Mouse (Mus musculus) cerebellum, adult 11 months (tissue): ENCODE results near the gene Scd2.
A peak's percentile ranks its signal among the peaks of the same experiment; 100 is the strongest.
"Not testable (repeated sequence)": the region's sequence is repeated elsewhere in the genome, so short reads cannot be mapped to it uniquely, and the experiment has no call there.

Source experiments
- DNase-seq: peaks from one replicate; pipeline ENCODE4 v3.0.0; 2022

Scd2 gene

DNA sequence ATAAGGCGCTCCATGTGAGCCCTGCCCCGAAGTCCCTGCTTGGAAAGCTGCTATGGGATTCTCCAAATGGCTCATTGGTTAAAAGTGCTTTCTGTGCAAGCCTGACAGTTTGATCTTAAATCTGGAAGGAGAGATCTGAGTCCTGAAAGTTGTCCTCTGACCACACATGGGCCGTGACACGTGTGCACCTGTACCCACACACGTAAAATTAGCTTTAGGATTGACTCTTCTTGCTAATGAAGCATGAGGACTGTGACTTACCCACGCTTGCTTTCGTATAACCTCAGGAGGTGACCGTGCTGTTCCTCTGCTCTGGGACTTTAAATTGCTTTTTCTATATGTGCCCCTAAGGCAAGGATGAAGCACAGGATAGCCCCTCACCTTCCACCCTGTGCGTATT is 5.6 kb downstream of the Scd2 start:
- DNase-seq, result no peak

DNA sequence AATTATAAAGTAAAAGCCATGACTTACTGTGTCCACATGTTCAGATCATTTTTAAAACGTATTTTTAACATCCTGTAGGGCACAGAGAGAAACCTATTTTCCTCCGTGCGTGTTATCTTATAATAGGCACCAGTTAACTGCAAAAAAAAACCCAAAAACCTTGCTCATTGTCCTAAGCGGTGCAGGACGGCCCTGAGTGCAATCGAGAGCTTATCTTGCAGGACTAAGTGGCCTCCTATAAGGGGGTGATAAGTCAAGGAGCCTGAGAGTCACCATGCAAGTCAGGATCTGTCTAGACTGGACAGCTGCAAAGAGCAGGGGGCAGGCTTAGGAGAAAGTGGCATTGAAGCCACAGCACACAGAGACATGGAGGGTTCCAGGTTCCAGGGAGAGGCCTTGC is 6.4 kb downstream of the Scd2 start:
- DNase-seq, result no peak

DNA sequence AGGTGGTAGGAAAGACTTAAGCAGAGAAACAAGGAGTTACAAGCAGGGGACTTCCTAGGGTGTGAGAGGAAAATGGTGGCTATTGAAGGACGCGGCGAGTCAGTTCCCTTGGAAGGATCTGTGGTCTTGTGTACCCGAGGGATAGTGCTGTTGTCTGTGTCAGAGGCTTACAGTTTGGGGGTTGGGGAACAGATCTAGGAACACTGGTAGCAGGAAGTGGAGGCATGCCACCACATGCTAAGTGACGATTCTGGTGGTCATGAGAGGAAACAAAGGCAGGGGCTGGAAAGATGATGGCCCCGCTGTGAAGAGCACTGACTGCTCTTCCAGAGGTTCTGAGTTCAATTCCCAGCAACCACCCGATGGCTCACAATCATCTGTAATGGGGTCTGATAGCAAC is 7.0 kb downstream of the Scd2 start:
- DNase-seq, result no peak

DNA sequence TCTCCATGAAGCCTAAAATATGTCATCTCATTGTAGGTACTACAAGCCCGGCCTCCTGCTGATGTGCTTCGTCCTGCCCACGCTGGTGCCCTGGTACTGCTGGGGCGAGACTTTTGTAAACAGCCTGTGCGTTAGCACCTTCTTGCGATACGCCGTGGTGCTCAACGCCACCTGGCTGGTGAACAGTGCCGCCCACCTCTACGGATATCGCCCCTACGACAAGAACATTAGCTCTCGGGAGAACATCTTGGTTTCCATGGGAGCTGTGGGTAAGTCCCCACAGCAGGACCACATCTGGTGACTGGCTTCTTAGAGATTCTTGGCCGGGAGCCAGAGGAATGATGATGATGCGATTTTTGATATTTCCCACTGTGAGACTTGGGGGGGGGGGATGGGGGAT is 7.7 kb downstream of the Scd2 start:
- no peak for DNase-seq

DNA sequence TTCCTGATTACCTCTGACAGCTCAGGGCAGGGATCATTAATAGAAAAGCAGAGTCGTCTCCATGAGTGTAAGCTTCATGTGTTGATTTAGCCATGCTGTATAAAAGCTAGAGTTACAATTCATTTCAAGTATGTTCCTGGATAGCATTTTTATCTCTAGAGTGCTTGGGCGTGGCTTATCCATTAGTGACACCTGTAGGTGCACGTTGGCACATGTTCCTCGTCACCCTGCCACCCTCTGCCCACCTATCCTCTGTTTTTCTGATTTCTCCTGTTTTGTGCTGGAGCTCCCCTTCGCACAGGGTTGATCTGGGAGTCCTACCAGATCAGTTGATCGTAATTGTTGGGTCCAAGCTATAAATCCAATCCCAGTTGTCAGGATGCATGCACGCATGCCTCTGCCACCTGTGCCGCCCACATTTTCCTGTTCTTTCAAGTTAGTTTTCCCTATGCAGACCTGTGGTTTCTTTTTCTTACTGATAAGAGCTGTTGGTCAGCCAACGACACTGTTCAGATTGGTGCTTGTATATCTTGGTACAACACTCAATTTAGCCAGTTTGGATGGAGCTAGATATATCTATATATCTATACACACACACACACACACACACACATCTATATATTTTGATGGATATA is 8.3 kb downstream of the Scd2 start:
- DNase-seq, result no peak

DNA sequence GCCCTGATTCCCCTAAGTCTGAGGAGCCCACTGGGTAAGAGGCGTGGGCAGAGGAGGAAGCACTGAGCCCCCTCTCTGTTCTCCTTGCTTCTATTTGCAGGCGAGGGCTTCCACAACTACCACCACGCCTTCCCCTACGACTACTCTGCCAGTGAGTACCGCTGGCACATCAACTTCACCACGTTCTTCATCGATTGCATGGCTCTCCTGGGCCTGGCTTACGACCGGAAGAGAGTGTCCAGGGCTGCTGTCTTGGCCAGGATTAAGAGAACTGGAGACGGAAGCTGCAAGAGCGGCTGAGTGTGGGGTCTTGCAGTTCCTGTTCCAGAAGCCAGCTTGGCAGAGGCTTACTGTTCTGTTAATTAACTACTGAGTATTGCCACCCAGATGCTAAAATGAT is 9.4 kb downstream of the Scd2 start:
- DNase-seq, result no peak

DNA sequence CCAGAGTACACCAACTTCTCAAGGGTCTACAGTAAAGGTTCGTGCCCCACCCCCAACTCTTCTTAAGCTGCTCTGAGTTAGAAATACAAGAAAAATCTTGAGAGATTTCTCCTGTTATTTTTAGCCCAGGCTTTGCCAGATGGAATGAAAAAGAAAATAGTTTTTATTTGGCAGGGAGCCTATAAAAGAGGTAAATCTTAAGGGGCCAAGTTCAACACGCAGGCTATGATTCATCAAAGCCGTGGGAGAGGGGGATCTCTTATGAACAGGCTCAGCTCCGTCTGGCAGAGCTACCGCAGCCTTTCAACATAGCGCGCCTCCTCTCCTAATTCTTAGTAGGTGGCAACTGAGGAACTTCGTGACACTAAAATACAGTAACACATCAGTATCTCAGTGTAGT is 10.0 kb downstream of the Scd2 start:
- DNase-seq, result no peak

DNA sequence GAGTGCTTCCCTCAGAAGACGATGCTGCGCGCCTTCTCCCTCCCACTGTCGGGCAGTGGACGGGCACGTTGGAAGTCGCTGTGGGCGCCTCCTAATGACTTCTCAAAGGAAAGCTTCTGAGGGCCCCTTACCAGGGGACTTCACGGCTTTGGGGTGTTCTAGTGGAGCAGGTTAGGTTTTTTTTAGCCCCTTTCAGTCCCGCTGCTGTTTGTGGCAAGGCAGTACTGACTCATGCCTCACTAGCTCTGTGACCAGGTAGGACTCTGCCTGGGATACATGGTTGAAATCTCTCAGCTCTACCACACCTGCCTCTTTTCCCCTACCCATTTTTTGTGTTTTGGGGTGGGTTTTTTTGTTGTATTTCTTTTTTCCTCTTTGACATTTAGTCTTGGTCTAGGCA is 10.9 kb downstream of the Scd2 start:
- DNase-seq, result no peak

DNA sequence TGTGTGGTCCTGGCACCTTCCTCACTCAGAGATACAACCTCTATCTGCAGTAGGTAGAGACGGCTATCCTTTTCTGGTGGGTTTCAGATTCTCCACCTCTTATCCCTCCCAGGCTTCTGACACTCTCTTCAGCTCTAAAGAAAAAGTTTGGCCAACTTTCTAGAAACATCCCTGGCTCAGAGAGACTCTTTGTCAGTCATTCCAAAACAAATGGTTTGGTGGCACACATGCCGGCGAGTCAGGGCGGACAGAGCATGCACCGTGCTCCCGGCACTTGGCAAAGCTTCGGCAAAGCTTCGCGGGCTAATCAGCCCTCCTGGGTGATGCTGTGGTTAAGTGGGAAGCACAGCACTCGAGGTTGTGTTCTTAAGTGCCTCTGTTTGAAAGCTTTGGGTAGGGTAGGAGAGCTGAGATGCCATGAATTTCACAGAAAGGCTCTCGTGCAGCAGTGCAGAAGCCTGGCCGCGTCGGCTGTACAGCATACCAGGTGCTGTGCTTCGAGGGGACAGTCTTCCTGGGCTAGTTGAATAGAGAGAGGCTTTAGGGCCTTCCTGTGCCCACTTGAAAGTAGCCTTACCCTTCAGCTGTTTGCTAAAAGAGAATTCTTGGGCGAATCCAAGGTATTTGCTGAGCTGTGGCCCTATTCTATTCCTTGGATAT is 11.5 kb downstream of the Scd2 start:
- no peak for DNase-seq

DNA sequence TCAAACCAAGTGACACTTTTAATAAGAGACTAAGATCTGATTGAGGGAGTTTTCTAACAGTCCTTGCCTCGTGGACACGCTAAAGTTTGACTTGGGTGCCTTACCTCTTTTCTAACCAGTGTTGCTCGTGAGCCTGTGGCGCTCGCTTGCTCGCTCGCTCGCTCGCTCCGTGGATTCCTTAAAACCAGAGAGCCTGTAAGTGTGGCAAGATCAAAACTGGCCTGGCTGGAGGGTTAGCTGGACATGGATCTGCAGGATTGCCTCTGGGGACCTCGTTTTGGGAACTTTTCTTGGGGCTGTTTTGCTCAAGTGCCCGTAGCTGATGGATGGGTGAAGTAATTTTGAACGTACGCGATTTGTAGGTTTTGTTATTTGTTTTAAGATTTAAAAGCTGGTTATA is 12.2 kb downstream of the Scd2 start:
- no peak for DNase-seq

DNA sequence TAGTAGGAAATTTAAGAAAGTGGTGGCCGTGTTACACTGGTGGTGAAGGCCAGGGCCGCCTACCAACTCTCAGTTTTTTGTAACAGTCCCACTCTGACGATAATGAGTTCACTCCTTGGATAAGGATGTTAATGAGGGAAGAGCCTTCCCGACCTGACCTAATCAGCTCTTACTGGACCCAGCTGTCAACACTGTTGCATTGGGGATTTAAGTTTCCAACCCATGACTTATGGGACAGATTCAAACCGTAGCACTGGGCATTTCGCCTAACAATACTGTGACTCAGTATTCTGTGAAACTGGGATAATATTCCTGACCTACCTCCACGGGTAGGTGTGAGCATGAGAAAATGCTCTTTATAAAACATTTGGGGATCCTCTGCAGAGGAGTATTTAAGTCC is 12.7 kb downstream of the Scd2 start:
- no peak for DNase-seq

DNA sequence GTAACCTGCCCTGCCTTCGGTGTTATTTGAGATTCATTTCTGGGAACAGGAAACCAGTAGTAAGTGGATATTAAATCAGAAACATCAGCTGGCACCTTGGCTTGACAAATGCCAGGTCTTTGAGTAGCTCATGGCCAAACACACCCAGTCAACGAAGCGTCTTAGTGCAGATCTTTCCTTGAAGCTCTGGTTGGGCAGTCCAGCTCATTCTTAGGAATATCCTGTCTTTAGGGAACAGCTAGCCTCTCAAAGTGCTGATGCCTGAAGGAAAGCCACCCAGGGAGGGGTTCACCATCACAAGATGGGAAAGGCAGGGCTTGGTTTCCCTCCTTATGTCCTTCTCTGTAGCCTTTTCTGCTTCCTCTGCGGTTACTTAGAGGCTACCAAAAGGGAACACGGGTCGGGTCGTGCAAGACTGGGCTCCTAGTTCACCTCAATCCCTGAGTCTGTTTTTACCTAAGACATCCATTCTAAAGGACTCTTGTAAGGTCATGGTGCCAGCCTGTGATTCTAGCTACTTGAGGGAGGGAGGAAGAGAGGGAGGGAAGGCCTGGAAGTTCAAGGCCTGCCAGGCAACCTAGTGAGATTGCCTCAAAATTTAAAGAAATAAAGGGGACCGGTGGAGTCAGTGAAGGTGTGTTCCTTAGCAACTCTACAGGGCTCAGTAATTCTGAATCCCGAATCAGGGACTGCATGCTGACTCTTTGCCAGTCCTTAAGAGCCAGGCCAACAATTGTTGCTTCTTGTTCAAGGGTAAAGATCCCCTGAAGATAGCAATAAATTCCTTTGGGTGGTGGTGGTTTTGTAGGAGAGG is 13.8 kb downstream of the Scd2 start:
- no peak for DNase-seq

DNA sequence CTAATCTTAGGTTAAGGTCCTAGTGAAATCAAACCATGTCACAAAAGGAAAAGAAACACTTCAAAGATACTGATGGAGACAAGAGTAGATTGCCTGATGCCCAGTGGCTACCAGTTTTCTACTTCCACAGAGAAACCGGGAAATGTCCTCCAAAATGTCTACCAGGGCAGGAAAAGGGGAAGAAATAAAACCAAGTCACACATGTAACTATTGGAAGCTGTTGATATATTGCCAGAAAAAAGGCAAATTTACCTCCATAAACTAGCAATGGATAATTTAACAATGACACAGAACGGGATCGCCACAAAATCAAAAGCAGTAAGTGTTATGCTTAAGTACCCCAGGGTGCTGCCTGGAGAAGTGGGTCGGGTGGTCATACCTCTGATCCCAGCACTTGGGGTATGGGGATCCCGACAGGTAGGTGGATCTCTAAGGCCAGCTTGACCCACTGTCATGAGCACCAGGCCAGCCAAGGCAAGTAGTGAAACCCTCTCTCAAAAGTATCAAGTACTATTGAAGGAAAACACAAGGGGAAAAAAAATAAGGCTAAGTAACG is 14.5 kb downstream of the Scd2 start:
- DNase-seq, result no peak

DNA sequence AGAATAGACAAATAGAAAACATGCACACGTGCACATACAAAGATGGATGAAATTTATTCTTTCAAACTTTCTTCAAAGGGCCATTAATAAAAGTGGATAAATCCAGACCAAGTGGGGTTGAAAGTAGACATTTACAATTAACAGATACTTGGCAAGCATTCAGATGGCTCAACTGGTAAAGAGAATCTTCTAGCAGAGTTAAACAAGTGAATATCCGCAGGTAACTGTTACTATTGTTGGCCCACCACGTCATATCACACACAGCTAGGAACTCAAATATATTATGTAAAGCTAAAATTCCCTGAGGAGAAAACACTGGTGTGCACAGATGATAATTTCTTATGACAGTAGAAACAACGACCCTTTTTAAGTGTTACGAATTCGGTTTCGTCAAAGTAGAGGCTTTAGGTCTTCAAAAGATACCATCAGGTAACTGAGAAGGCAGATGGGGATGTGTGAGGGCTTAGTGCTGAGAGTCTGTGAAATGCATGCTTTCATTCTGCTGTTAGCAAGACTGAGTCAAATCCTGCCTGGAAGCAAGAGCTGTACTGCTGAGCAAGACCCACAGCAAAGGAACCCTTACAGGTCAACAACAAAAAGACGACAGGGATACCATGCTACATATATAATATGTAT is 15.3 kb downstream of the Scd2 start:
- DNase-seq, result no peak

DNA sequence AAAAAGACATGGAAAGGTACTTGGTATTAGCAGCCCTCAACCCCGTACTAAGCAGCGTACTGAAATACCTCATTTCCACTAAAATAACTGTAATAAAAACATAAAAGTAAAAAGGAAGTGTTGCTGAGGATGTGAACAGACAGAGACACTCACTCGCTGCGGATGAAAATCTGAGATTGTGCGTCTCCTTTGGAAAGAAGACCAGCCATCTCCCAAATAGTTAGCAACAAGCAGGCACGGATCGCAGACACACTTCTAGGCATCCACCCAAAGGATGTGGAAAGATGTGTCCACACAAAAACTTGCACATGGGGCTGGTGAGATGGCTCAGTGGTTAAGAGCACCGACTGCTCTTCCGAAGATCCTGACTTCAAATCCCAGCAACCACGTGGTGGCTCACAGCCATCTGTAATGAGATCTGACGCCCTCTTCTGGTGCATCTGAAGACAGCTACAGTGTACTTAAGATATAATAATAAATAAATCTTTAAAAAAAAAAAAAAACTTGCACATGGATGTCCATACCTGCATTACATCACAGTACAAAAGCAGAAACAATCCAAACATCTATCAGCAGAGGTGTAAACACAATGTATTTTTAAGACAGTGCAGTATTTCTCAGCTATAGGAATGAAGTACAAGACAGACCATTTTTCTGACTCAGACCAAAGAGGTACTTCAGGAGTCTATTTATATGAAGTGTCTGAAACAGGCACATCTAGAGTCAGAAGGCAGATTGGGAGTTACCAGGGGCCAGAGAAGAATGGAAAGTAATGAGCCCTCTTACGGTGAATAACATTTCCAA is 16.1 kb downstream of the Scd2 start:
- no peak for DNase-seq

DNA sequence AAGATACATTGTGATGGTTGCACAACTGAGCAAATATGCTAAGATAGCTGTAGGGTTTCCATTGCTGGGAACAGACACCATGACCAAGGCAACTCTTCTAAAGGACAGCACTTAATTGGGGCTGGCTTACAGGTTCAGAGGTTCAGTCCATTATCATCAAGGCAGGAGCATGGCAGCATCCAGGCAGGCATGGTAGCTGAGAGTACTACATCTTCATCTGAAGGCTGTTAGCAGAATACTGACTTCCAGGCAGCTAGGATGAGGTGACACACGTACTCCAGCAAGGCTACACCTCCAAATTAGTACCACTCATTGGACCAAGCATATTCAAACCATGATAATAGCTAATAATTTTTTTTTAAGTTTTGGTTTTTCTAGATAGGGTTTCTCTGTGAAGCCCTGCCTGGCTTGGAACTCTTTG is 16.7 kb downstream of the Scd2 start:
- not testable (repeated sequence) for DNase-seq

DNA sequence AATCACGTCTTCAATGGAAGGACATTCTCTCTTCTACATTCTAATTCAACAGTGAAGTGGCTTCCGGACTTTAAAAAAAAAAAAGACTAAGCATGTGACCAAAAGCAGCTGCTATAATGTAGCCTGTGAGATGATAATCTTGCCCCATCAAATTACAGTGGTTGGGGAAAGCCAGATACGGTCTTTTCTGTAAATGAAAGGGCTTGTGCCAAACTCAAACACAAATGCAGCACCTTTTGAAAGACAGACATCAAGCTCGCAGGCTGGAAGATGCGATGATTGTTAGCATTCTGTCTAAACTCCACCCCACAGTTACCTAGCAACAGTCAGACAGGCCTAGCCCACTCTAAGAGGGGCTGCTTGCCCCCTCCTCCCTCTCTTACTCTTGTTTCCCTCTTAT is 17.3 kb downstream of the Scd2 start:
- DNase-seq, result no peak

DNA sequence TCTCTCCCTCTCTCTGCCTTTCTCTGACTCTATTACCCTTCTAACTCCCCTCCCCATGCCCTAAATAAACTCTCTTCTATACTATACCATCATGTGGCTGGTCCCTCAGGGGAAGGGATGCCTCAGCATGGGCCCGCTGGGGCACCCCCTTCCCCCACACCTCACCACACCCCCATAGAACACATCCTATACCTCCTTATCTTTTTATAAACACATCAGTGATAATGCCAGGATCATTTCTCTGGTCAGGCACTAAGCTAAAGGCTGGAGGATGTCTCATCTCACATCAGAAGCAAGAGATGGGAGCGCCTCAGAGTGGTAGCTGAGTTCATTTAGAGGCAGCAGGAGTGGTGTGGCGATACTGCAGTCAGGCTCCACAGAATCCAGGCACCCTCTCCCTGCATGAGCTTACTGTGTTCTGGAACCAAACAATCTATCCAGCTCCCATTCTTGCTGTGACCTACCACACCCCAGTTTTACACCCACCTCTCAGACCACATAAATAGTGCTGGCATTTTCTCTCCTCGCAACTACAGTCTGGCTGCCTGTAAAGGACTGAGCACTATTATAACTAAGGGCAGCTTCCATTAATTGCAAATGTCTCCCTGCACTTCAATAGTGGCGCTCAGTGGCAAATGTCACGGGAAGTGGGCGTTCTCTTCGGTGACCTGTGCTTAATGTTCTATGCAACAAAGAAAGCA is 18.0 kb downstream of the Scd2 start:
- no peak for DNase-seq

DNA sequence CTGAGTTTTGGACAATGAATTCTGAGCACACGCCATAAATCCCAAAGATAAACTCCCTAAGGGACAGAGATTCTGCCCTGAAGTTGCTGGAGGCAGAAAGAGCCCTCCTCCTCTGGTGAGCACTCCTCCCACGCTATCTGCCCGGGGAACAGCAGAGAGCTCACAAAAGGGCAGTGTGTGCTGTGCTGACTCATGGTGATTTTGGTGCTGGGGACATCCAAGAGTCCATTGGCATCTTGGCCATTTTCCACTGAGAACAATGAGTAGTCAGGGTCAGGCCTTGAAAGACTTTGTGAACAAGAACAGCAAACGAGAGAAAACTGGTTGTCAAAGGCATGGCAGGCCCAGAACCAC is 18.5 kb downstream of the Scd2 start:
- DNase-seq, result no peak

DNA sequence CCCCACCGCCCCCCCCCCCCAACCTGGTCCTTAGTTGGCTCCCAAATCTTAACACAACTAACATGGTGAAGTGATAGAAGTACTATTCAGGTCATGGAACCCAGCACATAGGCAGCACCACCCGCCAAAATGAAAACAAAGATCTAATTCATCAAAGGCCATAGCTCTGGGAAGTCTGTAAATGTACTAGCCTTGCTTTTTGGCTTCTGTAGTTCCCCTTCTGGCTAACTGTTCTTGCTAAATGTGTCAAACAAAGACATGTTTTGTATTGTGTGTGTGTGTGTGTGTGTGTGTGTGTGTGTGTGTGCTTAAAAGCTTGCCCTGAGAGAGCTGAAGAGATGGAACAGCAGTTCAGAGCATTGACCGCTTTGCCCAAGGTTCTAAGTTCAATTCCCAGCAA is 19.6 kb downstream of the Scd2 start:
- DNase-seq, result no peak

DNA sequence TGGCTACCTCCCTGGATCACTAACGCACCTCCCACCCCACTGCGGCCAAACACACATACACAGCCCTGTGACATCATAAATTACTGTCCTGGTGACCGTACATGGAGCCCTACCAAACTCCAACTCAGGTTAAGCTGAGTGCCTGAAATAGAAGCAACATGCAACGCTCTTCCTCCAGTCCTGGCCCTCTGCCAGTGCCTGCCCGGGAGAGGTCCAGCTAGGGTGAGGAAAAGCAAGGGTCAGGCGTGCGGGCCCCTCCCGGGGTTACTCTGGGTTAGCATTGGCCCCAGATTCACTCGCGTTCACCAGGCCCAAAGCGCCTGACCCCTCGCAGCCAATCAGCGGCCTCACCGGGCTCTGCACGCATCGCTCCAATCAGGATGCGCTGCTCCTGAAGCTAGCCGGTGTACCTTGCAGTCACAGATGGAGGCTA is 20.9 kb downstream of the Scd2 start:
- peak; percentile 93 for DNase-seq

DNA sequence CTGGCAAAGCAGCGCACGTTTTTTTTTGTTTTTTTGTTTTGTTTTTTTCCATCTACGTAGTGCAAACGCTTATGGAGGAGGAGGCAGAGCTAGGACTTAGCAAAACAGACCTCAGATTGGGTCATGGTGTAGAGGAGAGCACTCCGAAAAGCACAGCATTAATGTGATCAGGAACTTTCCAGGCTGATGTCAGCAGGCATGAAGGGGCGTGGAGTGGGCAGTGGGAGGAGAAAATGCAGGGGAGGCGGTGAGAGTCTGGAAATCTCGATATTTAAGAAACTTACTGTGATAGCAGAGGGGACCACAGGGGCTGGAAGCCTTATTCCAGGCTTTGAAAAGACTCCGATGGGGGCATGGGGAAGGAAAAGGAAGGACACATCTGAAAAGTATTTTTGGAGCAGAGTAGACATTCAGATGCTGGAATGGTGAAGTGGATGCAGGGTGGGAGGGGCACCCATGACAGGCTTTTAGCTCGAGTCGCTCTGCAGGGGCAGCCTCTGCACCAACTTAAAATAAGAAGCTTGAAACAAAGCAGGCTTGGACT is 21.5 kb downstream of the Scd2 start:
- peak; percentile 49 for DNase-seq
